Mouse (Mus musculus) G1E (cell line): ENCODE measurements around the gene Sh3pxd2a. TPM values are rescaled to one million over a fixed set of nuclear protein-coding genes. Genes with fewer than 3 reads are reported as not detected.

Source experiments
- ATAC-seq: 2 replicates; pipeline ENCODE4 v1.8.0; 2016; ENCODE audit warnings: mild to moderate bottlenecking; ENCODE audit not compliant: insufficient number of reproducible peaks, poor library complexity, low FRiP score, severe bottlenecking; ENCODE audit errors: extremely low read depth
- DNase-seq: peaks from one replicate; pipeline ENCODE4 v3.0.0; 2012; ENCODE audit warnings: low spot score
- H3K27me3 ChIP-seq: 2 replicates; pipeline ENCODE4 v1.6.1; 2012; ENCODE audit warnings: mild to moderate bottlenecking, low read length, inconsistent platforms; ENCODE audit not compliant: insufficient read depth
- H3K36me3 ChIP-seq: replicated peaks from 2 replicates; pipeline ENCODE3; 2012; ENCODE audit warnings: mild to moderate bottlenecking, inconsistent platforms
- H3K4me1 ChIP-seq: 2 replicates; pipeline ENCODE4 v1.6.1; 2012; ENCODE audit warnings: low read depth, low read length, inconsistent platforms, mixed read lengths; ENCODE audit not compliant: insufficient read depth
- H3K4me3 ChIP-seq: 2 replicates; pipeline ENCODE4 v1.5.1; 2012; ENCODE audit warnings: low read depth, mild to moderate bottlenecking, inconsistent platforms, low read length, moderate library complexity, mixed read lengths
- H3K9me3 ChIP-seq: replicated peaks from 2 replicates; pipeline ENCODE4 v1.6.1; 2012; ENCODE audit warnings: inconsistent platforms
- CTCF ChIP-seq: IDR thresholded peaks from 2 replicates; pipeline ENCODE4 v1.5.1; 2012; ENCODE audit warnings: low read depth, low read length, inconsistent platforms, mixed read lengths
- GATA1 ChIP-seq: IDR thresholded peaks from 2 replicates; pipeline ENCODE4 v1.6.1; 2012; ENCODE audit warnings: borderline replicate concordance, low read length, inconsistent platforms, mixed read lengths
- GATA2 ChIP-seq: IDR thresholded peaks from 2 replicates; pipeline ENCODE4 v1.6.1; 2012; ENCODE audit warnings: low read depth, low read length, inconsistent platforms, borderline replicate concordance
- POLR2AphosphoS5 ChIP-seq: IDR thresholded peaks from 2 replicates; pipeline ENCODE4 v1.6.1; 2012; ENCODE audit warnings: low read depth, low read length, inconsistent platforms; ENCODE audit not compliant: insufficient replicate concordance
- TAL1 ChIP-seq: conservative IDR thresholded peaks from 2 replicates; pipeline ENCODE4 v1.6.1; 2012; ENCODE audit warnings: low read depth, low read length, inconsistent platforms, mixed read lengths
- polyA plus RNA-seq: library from polyadenylated mRNA; stranded (reverse); fragments of >175 nt; gene quantifications from 2 replicates; pipeline ENCODE4 v1.2.3, GENCODE M21; 2012
- total RNA-seq, 2 experiments: library from RNA; stranded (forward) in 1 of 2; stranded (reverse) in 1 of 2; fragments of 200-1000 nt in 1 of 2; fragments of >200 nt in 1 of 2; fragmentation: Nextera tagmentation in 1 of 2; gene quantifications; 2 replicates each; pipeline ENCODE4 v1.2.3; 2014 to 2017

Sh3pxd2a gene
- total and polyA plus RNA-seq, 3 experiments, result 0.16 TPM; not detected in 2

GRCm38 (mm10) chr19:47266070-47266801, 198.0 kb downstream of the Sh3pxd2a start:
- Histone ChIP-seq H3K27me3 (peaks cover 7% of the 10 kb centered on the region), H3K36me3 (no peaks in the 10 kb centered on the region), H3K9me3 (no peaks in the 10 kb centered on the region), H3K4me3 (no peak overlapping the region), H3K4me1 (no peaks in the 10 kb centered on the region)
- TF ChIP-seq POLR2AphosphoS5 (no peak), GATA2 (no peak), TAL1 (no peak), CTCF (no peak), GATA1 (no peak)
- DNase-seq (no peak), ATAC-seq (no peak)

- no peak for ATAC-seq
- H3K27me3 ChIP-seq, result peaks cover 5% of the 10 kb centered on the region
- no peaks in the 10 kb centered on the region for H3K36me3 ChIP-seq
- H3K4me3 ChIP-seq, result no peak overlapping the region
- no peaks in the 10 kb centered on the region for H3K4me1 ChIP-seq
- no peak for TF ChIP-seq GATA1
- TF ChIP-seq CTCF, result 0 out of 2 replicates have a peak, but pooled peaks have one; percentile 18
- TF ChIP-seq POLR2AphosphoS5, result no peak
- no peak for TF ChIP-seq TAL1
- no peak for TF ChIP-seq GATA2
- DNase-seq, result peak; percentile 18
- no peaks in the 10 kb centered on the region for H3K9me3 ChIP-seq
These were observed 199.7 kb downstream of the Sh3pxd2a start for GRCm38 (mm10) chr19:47264322-47265092.

- Histone ChIP-seq H3K4me3 (no peak overlapping the region), H3K9me3 (no peaks in the 10 kb centered on the region), H3K36me3 (no peaks in the 10 kb centered on the region), H3K27me3 (peaks cover 5% of the 10 kb centered on the region), H3K4me1 (no peaks in the 10 kb centered on the region)
- TF ChIP-seq GATA1 (no peak), CTCF (no peak)
- DNase-seq (no peak), ATAC-seq (no peak)
These were observed 200.6 kb downstream of the Sh3pxd2a start for GRCm38 (mm10) chr19:47263621-47264020.

GRCm38 (mm10) chr19:47261196-47261595, 203.0 kb downstream of the Sh3pxd2a start:
- DNase-seq (no peak), ATAC-seq (no peak)
- H3K27me3 ChIP-seq, result peaks cover 5% of the 10 kb centered on the region
- H3K4me1 ChIP-seq, result no peaks in the 10 kb centered on the region
- H3K36me3 ChIP-seq, result no peaks in the 10 kb centered on the region
- H3K4me3 ChIP-seq, result no peak overlapping the region
- no peak for TF ChIP-seq TAL1
- no peak for TF ChIP-seq CTCF
- TF ChIP-seq POLR2AphosphoS5, result no peak
- no peak for TF ChIP-seq GATA2
- TF ChIP-seq GATA1, result no peak
- no peaks in the 10 kb centered on the region for H3K9me3 ChIP-seq

- H3K9me3 ChIP-seq, result no peaks in the 10 kb centered on the region
- peaks cover 5% of the 10 kb centered on the region for H3K27me3 ChIP-seq
- H3K36me3 ChIP-seq, result no peaks in the 10 kb centered on the region
- DNase-seq (peak; percentile 37), ATAC-seq (no peak)
- no peak for TF ChIP-seq POLR2AphosphoS5
- TF ChIP-seq CTCF, result peak; percentile 46
- H3K4me1 ChIP-seq, result no peaks in the 10 kb centered on the region
- H3K4me3 ChIP-seq, result no peak overlapping the region
These were observed 204.6 kb downstream of the Sh3pxd2a start for GRCm38 (mm10) chr19:47259581-47259980.

GRCm38 (mm10) chr19:47255919-47256318, 208.3 kb downstream of the Sh3pxd2a start:
- peaks cover 7% of the 10 kb centered on the region; the same call in 1 of the 2 replicates for H3K9me3 ChIP-seq
- no peak for ATAC-seq

GRCm38 (mm10) chr19:47255036-47255435, 209.2 kb downstream of the Sh3pxd2a start:
- H3K4me1 ChIP-seq, result no peaks in the 10 kb centered on the region; the same call in 1 of the 2 replicates
- DNase-seq, result no peak
- no peak for TF ChIP-seq TAL1
- TF ChIP-seq POLR2AphosphoS5, result no peak
- TF ChIP-seq CTCF, result no peak
- no peak for TF ChIP-seq GATA2
- TF ChIP-seq GATA1, result no peak
- no peak for ATAC-seq
- H3K4me3 ChIP-seq, result no peak overlapping the region
- no peaks in the 10 kb centered on the region for H3K36me3 ChIP-seq
- peaks cover 7% of the 10 kb centered on the region; the same call in 1 of the 2 replicates for H3K9me3 ChIP-seq
- H3K27me3 ChIP-seq, result no peaks in the 10 kb centered on the region

More at GRCm38 (mm10) chr19:47255919-47256318, 208.3 kb downstream of the Sh3pxd2a start:
- TF ChIP-seq GATA1, result no peak
- no peak for DNase-seq
- H3K36me3 ChIP-seq, result no peaks in the 10 kb centered on the region
- H3K4me3 ChIP-seq, result no peak overlapping the region
- H3K27me3 ChIP-seq, result no peaks in the 10 kb centered on the region
- H3K4me1 ChIP-seq, result no peaks in the 10 kb centered on the region; the same call in 1 of the 2 replicates
